Mouse (Mus musculus) MEL (cell line): ENCODE results near the gene Gtpbp6.

ENCODE experiments used
- CTCF ChIP-seq, 3 experiments: IDR thresholded peaks in 2 of 3; conservative IDR thresholded peaks in 1 of 3; 2 replicates each; pipeline ENCODE4 v1.5.1; 2011 to 2012; ENCODE audit warnings: low read length in 3 of 3, low read depth in 2 of 3, mild to moderate bottlenecking in 2 of 3, improper control_type of control experiment in 1 of 3, inconsistent platforms in 1 of 3, mixed read lengths in 1 of 3, moderate library complexity in 1 of 3; ENCODE audit not compliant: control insufficient read depth in 1 of 3, insufficient read depth in 1 of 3, poor library complexity in 1 of 3, severe bottlenecking in 1 of 3
- POLR2A ChIP-seq, 2 experiments: IDR thresholded peaks; 2 replicates each; pipeline ENCODE4 v1.6.1; 2011 to 2012; ENCODE audit warnings: low read length in 2 of 2, mild to moderate bottlenecking in 2 of 2, control low read depth in 1 of 2, improper control_type of control experiment in 1 of 2, low read depth in 1 of 2, moderate library complexity in 1 of 2; ENCODE audit not compliant: control insufficient read depth in 1 of 2, insufficient read depth in 1 of 2, poor library complexity in 1 of 2

DNA sequence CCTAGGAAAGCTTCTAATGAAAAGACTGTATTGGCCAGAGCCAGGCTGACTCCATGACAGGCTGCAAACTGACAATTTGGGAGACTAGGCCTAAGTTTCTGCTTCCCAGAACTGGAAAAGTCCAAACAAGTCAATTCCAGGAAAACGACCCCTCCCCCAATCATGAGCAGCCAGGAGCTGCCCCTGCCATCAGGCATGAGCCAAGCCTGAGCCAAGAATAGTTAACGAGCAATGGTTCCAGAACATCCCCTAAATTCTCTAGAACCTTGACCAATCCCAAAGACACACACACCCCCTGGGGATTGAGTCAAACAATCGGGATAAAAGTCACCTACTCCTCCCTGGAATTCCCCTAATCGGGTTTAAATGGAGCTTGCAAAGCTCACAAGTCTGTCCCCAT lies 25.0 kb downstream of the Gtpbp6 start:
- no peak for TF ChIP-seq CTCF (IDR thresholded peaks at IDR 0.05 in 2 of 3, conservative IDR thresholded peaks at IDR 0.05 in 1 of 3; ENCODE audit: control insufficient read depth in 1 of 3, insufficient read depth in 1 of 3, low read depth in 2 of 3, low read length in 3 of 3, poor library complexity in 1 of 3, severe bottlenecking in 1 of 3)
- TF ChIP-seq POLR2A (IDR thresholded peaks at IDR 0.05; ENCODE audit: control insufficient read depth in 1 of 2, insufficient read depth in 1 of 2, low read depth in 1 of 2, low read length in 2 of 2, poor library complexity in 1 of 2), result no peak
